In the genomic region with DNA sequence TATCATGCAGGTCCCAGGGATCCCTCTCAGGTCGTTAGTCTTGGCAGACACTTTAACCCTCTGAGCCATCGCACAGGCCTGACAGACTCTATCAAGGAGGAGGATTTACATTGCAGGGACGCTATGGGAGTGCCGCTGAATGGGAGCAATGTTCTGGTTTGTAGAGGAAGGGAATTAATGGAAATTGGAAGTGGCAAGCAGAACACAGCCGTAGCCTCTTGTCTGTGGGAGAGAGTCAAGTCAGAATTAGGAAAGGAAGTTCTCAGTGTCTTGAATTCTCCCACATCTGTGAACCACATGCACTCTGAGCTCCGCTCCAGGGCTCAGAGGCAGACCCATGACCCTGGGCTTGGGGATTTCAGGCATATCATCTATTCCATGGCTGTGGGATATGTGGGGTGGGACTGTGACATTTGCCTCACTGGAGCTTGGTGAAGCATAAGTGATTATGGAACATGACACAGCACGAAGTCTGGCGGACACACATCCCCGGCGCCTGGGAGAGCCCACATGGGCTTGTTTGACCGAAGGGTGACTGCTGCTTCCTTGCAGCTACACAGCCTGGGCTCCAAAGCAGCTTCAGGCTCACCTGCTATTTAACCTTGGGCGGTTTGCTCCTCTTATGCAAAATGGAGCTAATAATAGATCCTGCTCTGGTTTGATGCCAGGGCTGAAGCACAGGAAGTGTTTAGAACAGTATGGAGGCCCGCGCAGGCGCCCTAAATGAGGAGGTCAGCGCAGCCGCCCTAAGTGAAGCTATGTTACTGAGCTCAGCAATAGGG, we compare ENCODE assay signal across 9 mouse cellular contexts.
DNase-seq lines count a peak whose midpoint lies in the region; ATAC-seq and TF ChIP-seq lines count a peak whose summit lies in the region.
"Had no signal": no experiment of that assay in that cellular context is flagged by ENCODE, and none has a peak within 500 bp of the region (broad histone marks: within the 10 kb centered on the region; RNA-seq: fewer than 3 reads in every experiment).

No protein-coding gene starts in this region.

- H3K36me3 ChIP-seq in midbrain, postnatal 0 days (ENCODE audit: insufficient read depth, low read length), result no peaks in the 10 kb centered on the region
- no peaks in the 10 kb centered on the region for H3K36me3 ChIP-seq in liver, embryonic 12.5 days
- H3K36me3 ChIP-seq in liver, embryonic 11.5 days (ENCODE audit: control insufficient read depth, insufficient read depth, low read length), result no peaks in the 10 kb centered on the region

- no peak overlapping the region for H3K4me3 ChIP-seq in midbrain, postnatal 0 days (ENCODE audit: low read depth, low read length)
- H3K4me3 ChIP-seq in liver, embryonic 12.5 days, result no peak overlapping the region
- no peak overlapping the region for H3K4me3 ChIP-seq in liver, embryonic 11.5 days (ENCODE audit: low read depth, low read length)

- no peak overlapping the region for H3K27ac ChIP-seq in midbrain, postnatal 0 days (ENCODE audit: low read depth, low read length)
- H3K27ac ChIP-seq in liver, embryonic 12.5 days, result no peak overlapping the region
- no peak overlapping the region for H3K27ac ChIP-seq in liver, embryonic 11.5 days (ENCODE audit: low read depth, low read length)
- H3K27ac ChIP-seq: stomach, postnatal 0 days had no signal

- no peak overlapping the region for H3K9ac ChIP-seq in midbrain, postnatal 0 days (replicated peaks; ENCODE audit: low read length, poor library complexity, severe bottlenecking)
- no peak overlapping the region for H3K9ac ChIP-seq in liver, embryonic 12.5 days
- H3K9ac ChIP-seq in liver, embryonic 11.5 days (ENCODE audit: low read depth, low read length), result no peak overlapping the region

- DNase-seq in R1 (ENCODE audit: low read depth, low spot score), result peak; percentile 78
- DNase-seq in cerebellum, postnatal 36 days, result peak; percentile 55 to 60
- peak; percentile 78 to 83 for DNase-seq in heart, postnatal 10 days
- no peak for DNase-seq in midbrain, postnatal 0 days (ENCODE audit: low spot score)
- DNase-seq in liver, embryonic 11.5 days (ENCODE audit: low spot score), result no peak
- no peak for DNase-seq in spleen, postnatal 10 days (ENCODE audit: low spot score in 2 of 2)
- DNase-seq in layer of hippocampus, postnatal 36 days, result no peak

- intact Hi-C loops in heart, postnatal 10 days (cut with DNase I), result no loop called here

- H3K4me2 ChIP-seq in midbrain, postnatal 0 days (ENCODE audit: low read depth, low read length, poor library complexity, severe bottlenecking), result no peak overlapping the region
- H3K4me2 ChIP-seq in liver, embryonic 12.5 days, result no peak overlapping the region
- H3K4me2 ChIP-seq in liver, embryonic 11.5 days, result no peak overlapping the region

- no peak for TF ChIP-seq CTCF in midbrain, postnatal 0 days (IDR thresholded peaks at IDR 0.05)

- ATAC-seq in midbrain, postnatal 0 days (ENCODE audit: low FRiP score), result peak; percentile 62; the same call in 1 of the 2 replicates
- ATAC-seq in liver, embryonic 12.5 days, result no peak
- no peak for ATAC-seq in liver, embryonic 11.5 days (replicated peaks; ENCODE audit: low FRiP score)

- WGBS in midbrain, postnatal 0 days, result 38% methylated on average over 17 of the region's 17 CpGs
- WGBS in liver, embryonic 12.5 days (ENCODE audit: insufficient replicate concordance), result 73% methylated on average over 17 of the region's 17 CpGs
- WGBS in liver, embryonic 11.5 days, result 68% methylated on average over 17 of the region's 17 CpGs

- peaks cover 8% of the 10 kb centered on the region for H3K4me1 ChIP-seq in midbrain, postnatal 0 days (ENCODE audit: insufficient read depth, low read length)
- peaks cover 18% of the 10 kb centered on the region for H3K4me1 ChIP-seq in liver, embryonic 12.5 days
- 0 out of 2 replicates have a peak, but pooled peaks cover 4% of the 10 kb centered on the region for H3K4me1 ChIP-seq in liver, embryonic 11.5 days (replicated peaks; ENCODE audit: control insufficient read depth, insufficient read depth, low read length)

- H3K9me3 ChIP-seq in midbrain, postnatal 0 days (ENCODE audit: low read length), result no peaks in the 10 kb centered on the region
- no peaks in the 10 kb centered on the region for H3K9me3 ChIP-seq in liver, embryonic 12.5 days (replicated peaks)
- no peaks in the 10 kb centered on the region for H3K9me3 ChIP-seq in liver, embryonic 11.5 days (ENCODE audit: control insufficient read depth, low read length)

- H3K27me3 ChIP-seq in midbrain, postnatal 0 days (ENCODE audit: insufficient read depth, low read length), result no peaks in the 10 kb centered on the region
- H3K27me3 ChIP-seq in liver, embryonic 12.5 days (replicated peaks), result peaks cover 14% of the 10 kb centered on the region
- peaks cover 8% of the 10 kb centered on the region for H3K27me3 ChIP-seq in liver, embryonic 11.5 days (replicated peaks; ENCODE audit: control insufficient read depth, insufficient read depth, low read length)

Comparison
In these comparisons a context has a peak if more than half of its experiments do, and no peak if none do; other contexts are left out.
1. DNase-seq: peak in R1 (single experiment), cerebellum, postnatal 36 days (2 of 2) and heart, postnatal 10 days (2 of 2); none in midbrain, postnatal 0 days (single experiment), liver, embryonic 11.5 days (single experiment), spleen, postnatal 10 days (0 of 2) and layer of hippocampus, postnatal 36 days (0 of 2).